Mouse (Mus musculus) gastrocnemius, postnatal 14 days (tissue): ENCODE results near the gene Setd2. TPM values are rescaled to one million over a fixed set of nuclear protein-coding genes. Genes with fewer than 3 reads are reported as not detected.

Source experiments
- microRNA-seq, 2 experiments: library from miRNA; unstranded; fragments of <30 nt; microRNA quantifications; one replicate each; pipeline ENCODE4 v1.2.0; 2021
- total RNA-seq, 2 experiments: library from RNA; stranded (reverse); gene quantifications; 2 replicates each; pipeline ENCODE4 v1.2.3; 2021

The Setd2 gene
- total RNA-seq, 2 experiments from 2014 or later = 31.1 to 33.9 TPM

Small RNAs within 50 kb of the gene (microRNA-seq; reads per million reads assigned to microRNA genes)
- gene Mir8107 = 0 reads per million in 2 experiments

Other genes starting within 250 kb of the Setd2 start
- gene Elp6, start 227.4 kb upstream of the Setd2 start, total RNA-seq = 1 to 10 TPM; 2.5 to 3.9 TPM
- gene Scap, start 199.3 kb upstream of the Setd2 start, total RNA-seq = 10 to 100 TPM; 24.1 to 26.1 TPM
- gene Ptpn23, start 124.4 kb upstream of the Setd2 start, total RNA-seq = 10 to 100 TPM; 10.2 to 10.3 TPM
- under 1 TPM in 1 of 2 experiments, not detected in 1; 0.18 TPM for gene Ngp, start 112.8 kb upstream of the Setd2 start, total RNA-seq
- gene Klhl18, start 55.9 kb upstream of the Setd2 start, total RNA-seq = 1 to 10 TPM; 6.6 to 8.4 TPM
- gene Kif9, start 55.6 kb upstream of the Setd2 start, total RNA-seq = under 1 TPM; 0.16 to 0.20 TPM
- 1 to 10 TPM; 1.2 to 2.5 TPM for gene Nradd, start 91.9 kb downstream of the Setd2 start, total RNA-seq
- 1 to 10 TPM; 2.5 to 4.1 TPM for gene Nbeal2, start 121.6 kb downstream of the Setd2 start, total RNA-seq
- gene Ccdc12, start 123.9 kb downstream of the Setd2 start, total RNA-seq = 10 to 100 TPM; 46.4 to 52.6 TPM
- 100 to 1,000 TPM; 358 to 691 TPM for gene Myl3, start 209.3 kb downstream of the Setd2 start, total RNA-seq
- gene Pth1r, start 214.5 kb downstream of the Setd2 start, total RNA-seq = 1 to 10 TPM; 2.7 to 4.3 TPM